Mouse (Mus musculus): ENCODE results near the gene Lef1. TPM values are rescaled to one million over a fixed set of nuclear protein-coding genes. Genes with fewer than 3 reads are reported as not detected.

The Lef1 gene
- total RNA-seq, 2 experiments from 2014 or later = 0.29 to 0.45 TPM

DNA sequence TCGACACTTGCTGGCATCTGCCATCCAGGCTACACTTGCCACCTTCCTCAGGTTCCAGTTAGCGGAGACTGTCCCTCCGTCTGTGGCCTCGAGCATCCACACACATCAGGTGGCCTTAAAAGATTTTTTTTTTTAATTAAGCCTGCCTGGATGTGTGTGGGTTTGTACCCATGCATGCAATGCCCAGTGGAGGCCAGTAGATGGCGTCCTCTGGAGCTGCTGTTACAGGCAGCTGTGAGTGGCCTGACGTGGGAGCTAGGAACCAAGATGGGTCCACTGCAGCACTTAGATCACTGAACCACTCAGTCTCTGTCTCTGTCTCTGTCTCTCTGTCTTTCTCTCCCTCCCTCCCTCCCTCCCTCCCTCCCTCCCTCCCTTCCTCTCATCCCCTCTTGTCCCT is 117.8 kb downstream of the Lef1 start:
- intact Hi-C loops (cut with DNase I) = no loop called here
- DNase-seq (ENCODE audit: low spot score) = no peak

GRCm38 (mm10) chr3:131237061-131237460 is 126.8 kb downstream of the Lef1 start:
- DNase-seq (ENCODE audit: low spot score) = no peak
- intact Hi-C loops (cut with DNase I) = loop anchor here (1.0 to 5.0 kb wide), 3 partner anchors 350 to 522 kb away; no protein-coding TSS in a partner anchor

- intact Hi-C loops (cut with DNase I) = loop anchor here (1.0 to 5.0 kb wide), 4 partner anchors 351 to 523 kb away; no protein-coding TSS in a partner anchor
- DNase-seq (ENCODE audit: low spot score) = peak; percentile 26
These were observed 127.7 kb downstream of the Lef1 start for GRCm38 (mm10) chr3:131237785-131238633.

- intact Hi-C loops (cut with DNase I) = no loop called here
- DNase-seq (ENCODE audit: low spot score) = no peak
These were observed 135.7 kb downstream of the Lef1 start for GRCm38 (mm10) chr3:131245766-131246578.

- intact Hi-C loops (cut with DNase I) = no loop called here
- no peak for DNase-seq (ENCODE audit: low spot score)
These were observed 136.3 kb downstream of the Lef1 start for GRCm38 (mm10) chr3:131246579-131247046.

DNA sequence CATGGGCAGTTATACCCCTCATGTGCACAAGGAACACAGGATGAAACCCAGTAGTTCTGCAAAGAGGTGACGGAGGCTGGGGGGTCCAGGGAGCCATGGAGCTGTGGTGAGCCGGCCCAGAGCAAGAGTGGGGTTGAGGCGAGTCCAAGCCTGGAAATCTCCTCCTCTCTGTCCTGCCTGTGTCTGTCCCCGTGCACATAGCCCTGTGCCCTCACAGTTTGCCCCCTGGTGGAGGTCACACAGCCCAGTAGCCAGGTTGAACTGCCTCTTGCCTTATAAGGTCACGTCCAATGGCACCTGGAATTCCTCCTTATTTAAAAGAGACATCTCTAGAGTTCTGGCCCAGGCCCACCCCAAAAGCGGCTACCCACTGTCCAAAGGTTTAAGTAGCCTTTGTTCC is 137.2 kb downstream of the Lef1 start:
- intact Hi-C loops (cut with DNase I) = no loop called here
- DNase-seq (ENCODE audit: low spot score) = no peak

- intact Hi-C loops (cut with DNase I) = no loop called here
- no peak for DNase-seq (ENCODE audit: low spot score)
These were observed 137.6 kb downstream of the Lef1 start for GRCm38 (mm10) chr3:131247851-131248250.

- intact Hi-C loops (cut with DNase I) = no loop called here
- DNase-seq (ENCODE audit: low spot score) = no peak
These were observed 138.2 kb downstream of the Lef1 start for GRCm38 (mm10) chr3:131248444-131248843.

GRCm38 (mm10) chr3:131250283-131250682 is 140.0 kb downstream of the Lef1 start:
- intact Hi-C loops (cut with DNase I) = loop anchor here (2.0 kb wide), 1 partner anchor 21 kb away; no protein-coding TSS in a partner anchor
- DNase-seq (ENCODE audit: low spot score) = no peak

DNA sequence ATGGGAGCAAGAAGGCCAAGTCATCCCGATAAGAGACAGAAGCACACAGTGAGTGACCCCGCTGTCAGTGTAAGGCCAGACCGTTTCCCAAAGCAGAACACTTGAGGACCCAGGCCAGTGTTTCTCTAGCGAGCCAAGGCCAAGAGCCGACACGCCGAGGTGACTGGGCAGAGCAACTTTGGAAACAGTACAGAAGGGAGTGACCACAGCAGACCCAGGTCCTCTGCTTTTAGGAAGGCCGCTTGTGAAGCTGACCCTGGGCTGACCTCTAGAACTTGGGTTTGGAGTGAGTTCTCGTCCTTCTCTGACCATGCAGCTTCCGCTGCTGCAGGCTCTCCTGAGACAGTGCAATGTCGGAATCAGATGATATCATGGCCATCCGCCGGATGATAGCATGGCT is 140.7 kb downstream of the Lef1 start:
- intact Hi-C loops (cut with DNase I) = loop anchor here (2.0 kb wide), 1 partner anchor 20 kb away; no protein-coding TSS in a partner anchor
- no peak for DNase-seq (ENCODE audit: low spot score)

DNA sequence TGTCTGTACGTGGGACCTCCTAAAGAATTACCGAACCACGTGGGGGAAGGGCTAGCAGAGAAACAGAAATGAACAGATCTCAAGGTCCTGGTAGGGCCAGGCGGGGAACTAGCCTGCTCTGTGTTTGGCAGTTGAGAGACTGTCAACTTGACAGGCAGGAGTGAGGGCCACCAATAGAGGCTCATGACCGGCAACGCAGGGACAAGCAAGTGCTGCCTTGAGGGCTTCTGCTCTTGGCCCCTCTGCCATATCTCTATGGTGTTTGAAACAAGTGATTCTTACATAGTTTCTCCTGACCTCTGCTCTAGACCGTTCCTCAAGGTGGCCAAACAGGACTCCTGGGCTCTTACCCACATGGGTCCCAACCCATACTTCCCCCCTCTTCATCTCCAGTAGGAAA is 141.3 kb downstream of the Lef1 start:
- intact Hi-C loops (cut with DNase I) = loop anchor here (2.0 kb wide), 1 partner anchor 19 kb away; no protein-coding TSS in a partner anchor
- DNase-seq (ENCODE audit: low spot score) = no peak

DNA sequence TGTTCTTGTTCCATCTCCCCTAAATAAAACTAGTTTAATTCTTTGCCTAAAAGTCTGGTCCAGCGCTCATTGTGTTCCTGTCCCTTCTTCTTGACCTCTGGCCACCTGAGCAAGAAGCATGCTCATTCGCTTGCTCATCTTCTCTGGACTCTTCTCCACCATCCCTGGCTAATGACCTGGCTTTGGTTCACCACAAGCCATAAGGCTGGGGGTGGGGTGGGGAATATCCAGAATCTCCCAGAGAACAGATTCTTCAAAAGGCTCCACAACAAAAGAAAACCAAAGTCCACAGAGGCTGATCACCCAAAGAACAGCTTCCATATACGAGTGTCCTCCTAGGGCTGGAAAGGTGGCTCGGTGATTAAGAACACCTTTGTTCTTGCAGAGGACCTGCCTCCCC is 144.7 kb downstream of the Lef1 start:
- intact Hi-C loops (cut with DNase I) = no loop called here

GRCm38 (mm10) chr3:131255399-131255981 is 145.2 kb downstream of the Lef1 start:
- DNase-seq (ENCODE audit: low spot score) = no peak
- intact Hi-C loops (cut with DNase I) = no loop called here

More for the DNA sequence above, 144.7 kb downstream of the Lef1 start:
- no peak for DNase-seq (ENCODE audit: low spot score)

DNA sequence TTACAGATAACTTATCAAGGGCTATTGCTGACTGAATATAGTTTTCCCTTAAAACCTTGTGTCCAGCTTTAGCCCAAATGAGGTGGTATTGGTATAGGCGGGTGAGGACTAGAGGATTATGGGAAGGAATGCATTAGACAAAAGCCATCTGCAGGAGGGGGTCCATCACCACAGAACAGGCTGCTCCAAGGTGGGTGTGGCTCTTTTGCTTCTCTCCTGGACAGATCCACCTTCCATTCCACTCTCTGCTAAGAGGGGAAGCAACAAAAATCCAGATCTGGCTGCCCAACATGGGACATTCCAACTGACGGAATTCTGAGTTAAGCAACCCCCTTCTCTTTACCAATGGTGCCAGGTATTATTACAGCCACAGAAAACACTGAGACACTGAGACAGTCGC is 148.7 kb downstream of the Lef1 start:
- intact Hi-C loops (cut with DNase I) = no loop called here
- no peak for DNase-seq (ENCODE audit: low spot score)

GRCm38 (mm10) chr3:131259392-131259965 is 149.2 kb downstream of the Lef1 start:
- intact Hi-C loops (cut with DNase I) = no loop called here
- no peak for DNase-seq (ENCODE audit: low spot score)

- DNase-seq (ENCODE audit: low spot score) = no peak
- intact Hi-C loops (cut with DNase I) = no loop called here
These were observed 150.1 kb downstream of the Lef1 start for GRCm38 (mm10) chr3:131260418-131260817.

- no peak for DNase-seq (ENCODE audit: low spot score)
- intact Hi-C loops (cut with DNase I) = no loop called here
These were observed 153.7 kb downstream of the Lef1 start for GRCm38 (mm10) chr3:131263766-131264486.

GRCm38 (mm10) chr3:131265516-131265915 is 155.2 kb downstream of the Lef1 start:
- intact Hi-C loops (cut with DNase I) = no loop called here
- no peak for DNase-seq (ENCODE audit: low spot score)

GRCm38 (mm10) chr3:131266366-131267050 is 156.2 kb downstream of the Lef1 start:
- intact Hi-C loops (cut with DNase I) = no loop called here
- no peak for DNase-seq (ENCODE audit: low spot score)
